Mouse (Mus musculus) E14TG2a.4 (cell line): ENCODE data around the gene Alk.

ENCODE experiments used
- CTCF ChIP-seq: conservative IDR thresholded peaks from 2 replicates; pipeline ENCODE4 v1.5.1; 2014; ENCODE audit warnings: low read length
- NANOG ChIP-seq: IDR thresholded peaks from 2 replicates; pipeline ENCODE4 v1.6.1; 2014; ENCODE audit warnings: borderline replicate concordance, low read length, mixed read lengths

DNA sequence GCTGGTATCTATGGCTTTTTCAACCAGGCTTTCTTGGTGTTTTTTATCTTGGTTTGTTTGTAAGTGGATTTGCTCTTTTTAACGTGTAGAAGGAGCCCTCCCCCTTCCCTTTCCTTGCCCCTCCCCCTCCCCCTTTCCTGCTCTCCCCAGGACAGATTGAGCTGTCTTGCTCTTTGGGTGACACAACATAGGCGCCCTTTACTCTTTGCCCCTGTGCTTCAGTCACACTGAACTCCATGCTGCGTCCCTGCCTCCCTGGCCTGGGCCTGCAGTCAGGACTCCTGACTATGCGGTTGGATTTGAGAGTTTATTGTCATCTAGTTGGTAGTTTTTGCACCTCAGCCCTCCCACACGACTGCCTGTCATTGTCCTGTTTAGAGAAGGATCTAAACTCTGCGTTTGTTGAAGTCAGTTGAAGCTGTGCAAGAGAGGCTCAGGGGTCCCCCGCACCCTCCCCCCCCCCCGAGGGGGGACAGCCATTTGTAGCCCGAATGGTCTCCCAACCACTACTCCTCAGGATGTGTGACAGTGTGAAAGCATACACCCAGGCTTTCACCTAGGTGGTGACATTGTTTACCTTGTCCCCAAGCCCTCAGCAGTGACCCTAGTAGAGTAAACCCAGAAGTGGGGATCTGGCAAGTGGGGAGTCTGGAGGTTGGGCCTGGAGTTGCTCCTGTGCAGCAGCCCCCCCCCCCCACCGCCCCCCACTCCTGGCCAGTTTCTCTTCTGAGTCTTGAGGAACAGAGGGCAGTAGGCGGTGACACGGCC lies 775.6 kb downstream of the Alk start:
- TF ChIP-seq CTCF (no peak), NANOG (no peak)
